Mouse (Mus musculus) stomach, postnatal 0 days (tissue): ENCODE measurements around the gene Dhdh. TPM values are rescaled to one million over a fixed set of nuclear protein-coding genes. Genes with fewer than 3 reads are reported as not detected.

Source experiments
- ATAC-seq: fragments of 200-750 bp; cut with Nextera tagmentation; 2 replicates; pipeline ENCODE4 v1.8.0; 2017; ENCODE audit not compliant: low FRiP score, low TSS enrichment
- DNase-seq: peaks from one replicate; pipeline ENCODE4 v3.0.0-alpha.2; 2016; ENCODE audit warnings: low spot score
- H3K27ac ChIP-seq: fragments of 300-500 bp; sonication (generic); replicated peaks from 2 replicates; pipeline ENCODE4 v1.5.1; 2014; ENCODE audit warnings: mild to moderate bottlenecking, control low read depth
- H3K27me3 ChIP-seq: fragments of 300-500 bp; sonication (generic); 2 replicates; pipeline ENCODE4 v1.6.1; 2014; ENCODE audit warnings: low read length; ENCODE audit not compliant: control insufficient read depth, insufficient read depth
- H3K36me3 ChIP-seq: fragments of 300-500 bp; sonication (generic); 2 replicates; pipeline ENCODE4 v1.6.1; 2014; ENCODE audit warnings: low read length, mixed read lengths; ENCODE audit not compliant: control insufficient read depth, insufficient read depth
- H3K4me1 ChIP-seq: fragments of 300-500 bp; sonication (generic); replicated peaks from 2 replicates; pipeline ENCODE4 v1.6.1; 2014; ENCODE audit warnings: antibody characterized with exemption; ENCODE audit not compliant: control insufficient read depth, insufficient read depth
- H3K4me2 ChIP-seq: fragments of 300-500 bp; sonication (generic); replicated peaks from 2 replicates; pipeline ENCODE4 v1.6.1; 2014; ENCODE audit warnings: low read depth, mild to moderate bottlenecking, control low read depth, moderate library complexity
- H3K4me3 ChIP-seq: fragments of 300-500 bp; sonication (generic); 2 replicates; pipeline ENCODE4 v1.5.1; 2014; ENCODE audit warnings: low read depth, low read length, control low read depth
- H3K9ac ChIP-seq: fragments of 300-500 bp; sonication (generic); 2 replicates; pipeline ENCODE4 v1.6.1; 2014; ENCODE audit warnings: mild to moderate bottlenecking, low read length, control low read depth, mixed read lengths
- H3K9me3 ChIP-seq: fragments of 300-500 bp; sonication (generic); 2 replicates; pipeline ENCODE4 v1.6.1; 2016; ENCODE audit warnings: low read length; ENCODE audit not compliant: control insufficient read depth
- CTCF ChIP-seq: IDR thresholded peaks from 2 replicates; pipeline ENCODE4 v1.5.1; 2016; ENCODE audit warnings: antibody characterized with exemption, low read depth, mild to moderate bottlenecking, moderate library complexity
- EP300 ChIP-seq: optimal IDR thresholded peaks from 2 replicates; pipeline ENCODE3; 2016; ENCODE audit warnings: antibody characterized with exemption
- WGBS: fragments of 180-500 bp; shearing (Covaris S2); extraction: QIAGEN DNeasy Blood & Tissue Kit; methylation state at CpG from one replicate; pipeline ENCODE4 v1.1.7; 2014; 5-methylcytosine and 5-hydroxymethylcytosine counted together
- polyA plus RNA-seq: library from polyadenylated mRNA; unstranded; fragments of >200 nt; fragmentation: Nextera tagmentation; extraction: Ambion mirVana; gene quantifications from 2 replicates; pipeline ENCODE4 v1.2.1, GENCODE M21; 2015

Gene Dhdh
- polyA plus RNA-seq, 1 experiment from 2014 or later, result 1.1 TPM

DNA sequence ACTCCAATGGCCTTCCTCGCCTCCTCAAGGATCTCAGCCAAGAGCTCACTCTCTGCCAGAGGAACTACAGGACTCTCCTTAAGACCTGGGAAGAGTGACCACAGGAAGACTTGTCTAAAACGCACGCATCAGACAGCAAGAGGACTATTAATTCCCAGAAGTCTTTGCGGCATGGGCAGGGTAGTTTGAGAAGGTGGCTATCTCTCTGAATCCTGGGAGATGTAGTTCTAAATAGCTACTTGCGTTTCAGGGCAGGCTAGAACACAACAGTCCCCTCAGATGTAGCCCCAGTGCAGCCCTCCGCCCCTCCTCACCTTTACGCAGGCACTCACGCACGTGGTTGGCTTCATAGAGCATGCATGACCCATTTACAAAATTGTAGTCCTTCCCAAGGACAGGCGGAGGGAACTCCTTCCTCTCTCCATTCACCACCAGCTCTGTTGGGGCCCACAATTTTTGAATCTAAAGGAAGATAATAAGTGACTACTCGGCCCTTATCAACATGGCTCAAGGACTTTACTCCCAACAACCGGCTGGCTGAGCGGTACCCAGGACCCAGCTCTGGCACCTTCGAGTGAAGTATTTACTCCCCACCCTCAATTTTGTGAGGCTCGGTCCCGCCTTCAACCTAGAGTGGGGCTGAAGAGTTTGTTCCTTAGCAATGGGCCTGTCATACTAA lies 13.2 kb downstream of the Dhdh start:
- no peaks in the 10 kb centered on the region for H3K9me3 ChIP-seq
- DNase-seq (peak; percentile 41), ATAC-seq (peak; percentile 25; the same call in 1 of the 2 replicates)
- H3K27ac ChIP-seq, result no peak overlapping the region
- no peaks in the 10 kb centered on the region for H3K4me1 ChIP-seq
- WGBS, result 53% methylated on average over 16 of the region's 16 CpGs
- no peak overlapping the region for H3K4me3 ChIP-seq
- no peaks in the 10 kb centered on the region for H3K27me3 ChIP-seq
- 0 out of 2 replicates have a peak overlapping the region, but pooled peaks have one; percentile 15 for H3K4me2 ChIP-seq
- no peaks in the 10 kb centered on the region for H3K36me3 ChIP-seq
- no peak for TF ChIP-seq CTCF
- no peak for TF ChIP-seq EP300
- 0 out of 2 replicates have a peak overlapping the region, but pooled peaks have one; percentile 32 for H3K9ac ChIP-seq

DNA sequence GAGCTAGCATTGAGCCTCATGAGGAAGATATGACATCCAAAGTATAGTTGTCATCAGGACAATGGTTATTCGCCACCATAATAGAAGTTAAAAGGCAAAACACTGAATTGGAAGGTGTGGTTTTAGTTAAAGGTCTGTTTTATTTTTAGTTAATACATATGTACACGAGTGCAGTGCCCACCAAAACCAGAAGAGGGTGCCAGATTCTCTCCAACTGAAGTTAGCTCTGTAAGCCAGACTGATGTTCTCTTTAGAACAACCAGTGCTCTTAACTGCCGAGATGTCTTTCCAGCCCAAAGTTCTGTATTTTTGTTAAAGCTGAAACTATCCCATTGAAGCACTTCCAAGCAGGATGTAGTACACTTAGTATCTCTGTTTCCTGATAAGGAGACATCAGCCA lies 17.7 kb downstream of the Dhdh start:
- peak; percentile 77 for DNase-seq
- Histone ChIP-seq H3K27me3 (no peaks in the 10 kb centered on the region), H3K36me3 (no peaks in the 10 kb centered on the region), H3K9ac (no peak overlapping the region), H3K9me3 (no peaks in the 10 kb centered on the region), H3K4me1 (peaks cover 2% of the 10 kb centered on the region), H3K4me2 (no peak overlapping the region), H3K27ac (no peak overlapping the region), H3K4me3 (no peak overlapping the region)
- WGBS, result 8% methylated on average over 3 of the region's 3 CpGs
- TF ChIP-seq EP300 (no peak), CTCF (peak; percentile 90)
- no peak for ATAC-seq

- Histone ChIP-seq H3K27me3 (no peaks in the 10 kb centered on the region), H3K9ac (no peak overlapping the region), H3K4me3 (peak overlapping the region; percentile 76), H3K4me2 (peak overlapping the region; percentile 87), H3K4me1 (peaks cover 4% of the 10 kb centered on the region), H3K36me3 (no peaks in the 10 kb centered on the region), H3K9me3 (no peaks in the 10 kb centered on the region), H3K27ac (no peak overlapping the region)
- 33% methylated on average over 7 of the region's 7 CpGs for WGBS
- DNase-seq (no peak), ATAC-seq (0 out of 2 replicates have a peak, but pooled peaks have one; percentile 5)
- TF ChIP-seq EP300 (no peak), CTCF (no peak)
These were observed 21.4 kb downstream of the Dhdh start for GRCm38 (mm10) chr7:45467090-45467670.

- 0 out of 2 replicates have a peak, but pooled peaks have one; percentile 17 for TF ChIP-seq CTCF
- TF ChIP-seq EP300, result peak; percentile 50
- under 1% methylated on average over 51 of the region's 58 CpGs for WGBS
These were observed 22.1 kb downstream of the Dhdh start, which contains the start of gene Bax for GRCm38 (mm10) chr7:45466283-45467089. Gene Bax, minus strand, starts transcription at chr7:45466898.

GRCm38 (mm10) chr7:45465549-45465948 lies 23.1 kb downstream of the Dhdh start:
- H3K36me3 ChIP-seq, result no peaks in the 10 kb centered on the region
- H3K27me3 ChIP-seq, result no peaks in the 10 kb centered on the region
- H3K4me1 ChIP-seq, result peaks cover 7% of the 10 kb centered on the region
- ATAC-seq, result no peak
- H3K9ac ChIP-seq, result no peak overlapping the region; the same call in 1 of the 2 replicates
- no peak overlapping the region for H3K4me3 ChIP-seq
- H3K4me2 ChIP-seq, result peak overlapping the region; percentile 87
- peak; percentile 19 for DNase-seq
- no peaks in the 10 kb centered on the region for H3K9me3 ChIP-seq
- H3K27ac ChIP-seq, result no peak overlapping the region
- 77% methylated on average over 9 of the region's 9 CpGs for WGBS
- TF ChIP-seq CTCF (peak; percentile 36), EP300 (no peak)

More at GRCm38 (mm10) chr7:45466283-45467089, 22.1 kb downstream of the Dhdh start, which contains the start of gene Bax:
- Histone ChIP-seq H3K4me1 (peaks cover 4% of the 10 kb centered on the region), H3K27me3 (no peaks in the 10 kb centered on the region), H3K9me3 (no peaks in the 10 kb centered on the region), H3K27ac (0 out of 2 replicates have a peak within 1 kb of the TSS, but pooled peaks have one; percentile 53), H3K4me3 (peak within 1 kb of the TSS; percentile 76), H3K9ac (peak within 1 kb of the TSS; percentile 81), H3K4me2 (peak within 1 kb of the TSS; percentile 87), H3K36me3 (no peaks in the 10 kb centered on the region)
- ATAC-seq, result peak; percentile 82
- peak; percentile 95 for DNase-seq
